Mouse (Mus musculus): ENCODE data around the gene Npas2.

Gene Npas2

DNA sequence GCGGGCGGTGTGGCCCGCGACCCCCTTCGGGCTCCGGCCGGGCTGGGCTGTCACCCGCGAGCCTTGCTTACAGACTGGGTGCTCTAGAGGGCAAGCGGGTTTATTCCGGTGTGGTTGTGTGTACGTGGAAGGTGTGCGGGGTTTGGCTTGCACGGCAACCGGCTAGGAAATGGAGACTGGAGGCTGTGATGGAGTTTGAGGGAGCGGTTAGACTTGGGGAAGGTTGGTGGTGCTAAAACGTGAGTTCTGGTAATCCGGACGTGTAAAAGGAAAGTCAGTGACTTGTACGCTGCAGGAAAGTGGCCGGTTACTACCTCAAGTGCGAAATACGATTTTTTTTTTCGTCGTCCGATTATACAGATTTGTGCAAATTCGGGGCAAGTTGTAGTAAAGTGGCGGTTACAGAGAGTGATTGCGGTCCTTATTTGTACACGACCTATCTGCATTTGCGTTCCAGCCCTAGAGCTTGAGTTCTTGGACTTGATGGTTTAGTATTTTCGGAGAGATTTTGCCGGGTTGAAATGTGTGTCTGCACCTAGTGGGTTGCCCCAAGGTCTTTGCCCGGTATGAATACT is 174.8 kb downstream of the Npas2 start:
- in situ Hi-C loops (cut with MboI; ENCODE audit: unreplicated experiment in 2 of 2) = no loop called here

DNA sequence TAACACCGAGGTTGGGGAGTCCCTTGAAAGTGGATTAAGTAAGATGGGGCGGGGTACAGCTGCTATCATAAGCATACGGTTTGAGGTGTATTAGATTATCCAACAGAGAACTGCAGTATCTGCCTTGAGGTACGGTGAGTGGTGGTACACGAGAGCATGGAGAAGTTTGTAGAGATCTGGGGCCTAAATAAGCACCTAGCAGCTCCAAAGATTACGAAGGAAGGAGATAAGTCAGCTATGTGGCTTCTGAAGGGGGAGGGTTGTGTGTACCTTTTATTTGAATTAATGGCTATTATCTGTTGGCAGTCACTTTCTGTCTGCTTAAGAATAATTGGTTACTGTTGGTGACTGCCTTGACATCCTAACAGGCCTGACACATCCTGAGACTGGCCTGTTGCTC is 176.9 kb downstream of the Npas2 start:
- in situ Hi-C loops (cut with MboI; ENCODE audit: unreplicated experiment in 2 of 2) = no loop called here

DNA sequence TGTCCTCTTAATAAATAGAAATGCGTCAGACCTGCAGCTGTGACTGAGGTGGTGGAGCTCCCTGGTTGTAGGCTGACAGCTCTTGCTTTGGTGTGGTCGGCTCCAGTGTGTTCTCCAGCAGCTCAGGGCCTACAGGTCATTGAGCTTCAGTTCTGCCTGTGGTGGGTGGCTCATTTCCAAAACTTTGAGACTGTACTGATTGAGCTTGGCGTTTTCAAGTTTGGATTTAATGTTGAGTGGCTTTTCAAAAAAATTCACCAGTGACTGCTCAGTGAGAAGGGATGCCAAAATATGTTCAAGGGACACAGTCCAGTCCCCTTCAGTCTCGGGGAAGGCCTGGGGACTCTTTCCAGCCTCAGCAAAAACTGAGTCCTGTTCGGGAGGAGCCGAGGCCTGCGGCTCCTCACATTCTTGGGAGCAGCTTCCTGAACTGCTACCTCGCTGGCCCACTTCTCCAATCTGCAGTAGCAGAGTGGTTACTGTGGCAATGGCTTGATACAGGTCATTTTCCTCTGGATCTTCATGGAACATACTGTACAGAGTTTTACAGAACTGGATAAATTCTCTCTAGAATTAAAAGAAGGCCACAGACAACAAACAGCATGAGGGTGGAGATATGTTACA is 178.8 kb downstream of the Npas2 start:
- in situ Hi-C loops (cut with MboI; ENCODE audit: unreplicated experiment in 2 of 2) = no loop called here

DNA sequence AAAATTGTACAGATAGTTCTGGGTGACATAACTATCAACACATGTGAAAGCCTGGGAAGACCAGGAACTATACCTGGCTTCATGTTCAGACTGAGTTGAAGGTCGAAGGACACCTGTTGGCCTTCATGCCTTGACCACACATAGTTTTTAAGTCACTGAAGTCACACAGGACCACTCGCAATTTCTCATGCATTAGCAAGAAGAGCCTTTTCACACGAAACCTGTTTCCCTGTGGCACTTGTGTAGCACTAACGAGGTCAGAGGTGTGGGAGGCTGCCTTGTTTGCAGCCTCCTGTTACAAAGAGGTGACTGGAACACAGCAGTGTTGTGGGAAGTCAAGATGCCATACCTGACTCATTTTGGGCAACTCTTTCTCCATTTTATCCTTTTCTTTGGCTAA is 179.8 kb downstream of the Npas2 start:
- in situ Hi-C loops (cut with MboI; ENCODE audit: unreplicated experiment in 2 of 2) = no loop called here

DNA sequence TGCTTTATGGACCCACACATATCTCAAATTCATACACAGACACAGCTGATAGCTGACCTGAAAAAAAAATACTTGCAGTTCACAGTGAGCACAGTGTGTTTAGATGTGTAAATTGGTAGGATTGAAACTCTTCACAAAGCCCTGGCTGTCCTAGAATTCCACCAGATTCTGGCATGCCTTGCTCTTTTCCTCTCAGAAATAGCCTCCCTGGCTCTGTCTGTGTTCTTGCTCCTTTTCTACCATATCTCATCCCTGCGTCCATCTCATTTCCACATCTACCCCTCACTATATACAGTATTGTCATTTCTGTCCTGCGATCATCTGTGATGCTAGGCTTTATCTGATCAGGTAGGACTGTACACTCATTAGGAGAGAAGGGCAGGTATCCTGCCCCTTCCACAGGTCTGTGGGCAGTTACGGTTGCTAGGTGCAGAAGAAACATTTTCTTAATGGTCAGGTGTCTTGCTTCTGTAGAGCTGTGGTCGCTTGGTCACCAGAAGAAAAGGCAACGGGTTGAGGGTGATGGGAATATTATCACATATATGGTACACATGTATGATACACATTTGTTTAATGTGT is 180.8 kb downstream of the Npas2 start:
- in situ Hi-C loops (cut with MboI; ENCODE audit: unreplicated experiment in 2 of 2) = no loop called here

DNA sequence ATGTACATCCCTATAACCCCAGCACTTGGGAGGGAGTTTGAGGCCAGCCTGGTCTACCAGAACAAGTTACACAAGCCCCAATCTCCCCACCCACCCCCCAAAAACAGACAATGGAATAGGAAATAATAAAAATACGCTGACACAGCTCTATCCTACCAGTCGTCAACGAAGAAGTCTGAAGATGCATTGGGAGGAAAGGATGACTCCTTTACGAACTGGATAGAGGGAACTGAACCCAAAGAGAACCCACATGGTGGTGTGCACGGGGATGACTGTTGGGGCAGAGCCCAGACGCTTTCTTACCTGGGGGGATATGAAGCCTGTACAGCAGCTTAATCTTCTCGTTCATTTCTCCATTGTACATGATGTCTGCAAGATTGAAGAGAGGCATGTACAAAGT is 182.6 kb downstream of the Npas2 start:
- in situ Hi-C loops (cut with MboI; ENCODE audit: unreplicated experiment in 2 of 2) = loop anchor here in 1 of 2 experiments (25.0 kb wide), 3 partner anchors 611 to 1161 kb away; no protein-coding TSS in a partner anchor

DNA sequence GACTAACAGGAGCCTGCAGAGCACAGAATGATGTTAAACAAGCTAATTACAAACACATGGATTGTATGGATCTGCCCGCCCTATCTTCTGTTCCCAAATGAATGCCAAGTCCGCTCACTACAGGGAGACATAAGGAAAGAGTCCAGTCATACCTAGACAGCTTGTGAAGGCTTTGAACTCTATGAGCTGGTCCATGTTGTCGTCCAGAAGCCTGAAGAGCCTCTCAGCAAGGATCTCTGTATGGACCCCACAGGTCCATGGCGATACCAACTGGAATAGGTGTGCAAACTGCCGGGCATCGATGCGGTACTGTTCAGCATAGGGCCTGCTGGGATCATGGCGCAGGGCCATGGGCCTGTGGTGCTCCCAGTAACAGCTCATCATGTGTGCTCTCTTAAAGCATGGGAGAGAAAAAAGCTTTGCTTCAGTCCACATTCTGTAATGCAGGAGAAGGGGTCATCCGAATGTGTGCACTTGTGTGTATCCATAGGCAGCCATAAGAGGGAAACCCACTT is 183.3 kb downstream of the Npas2 start:
- in situ Hi-C loops (cut with MboI; ENCODE audit: unreplicated experiment in 2 of 2) = loop anchor here in 1 of 2 experiments (25.0 kb wide), 3 partner anchors 611 to 1161 kb away; no protein-coding TSS in a partner anchor

DNA sequence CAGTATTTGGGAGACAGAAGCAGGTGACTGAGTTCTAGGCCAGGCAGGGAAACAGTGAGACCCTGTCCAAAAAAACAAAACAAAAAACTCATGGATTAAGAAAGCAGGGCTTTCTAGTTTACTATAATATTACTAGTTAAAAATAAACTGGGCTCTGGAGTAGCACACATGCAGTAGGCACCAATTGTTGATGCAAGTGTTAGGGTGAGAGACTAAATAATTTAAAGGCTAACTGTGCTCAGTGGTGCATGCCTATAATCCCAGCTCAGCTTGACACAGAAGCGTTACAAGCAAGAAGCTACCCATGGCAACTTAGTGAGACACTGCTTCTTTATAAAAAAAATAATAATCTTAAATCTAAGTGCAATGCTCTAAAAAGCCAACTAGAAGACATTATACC is 185.0 kb downstream of the Npas2 start:
- in situ Hi-C loops (cut with MboI; ENCODE audit: unreplicated experiment in 2 of 2) = loop anchor here in 1 of 2 experiments (25.0 kb wide), 3 partner anchors 609 to 1159 kb away; no protein-coding TSS in a partner anchor

DNA sequence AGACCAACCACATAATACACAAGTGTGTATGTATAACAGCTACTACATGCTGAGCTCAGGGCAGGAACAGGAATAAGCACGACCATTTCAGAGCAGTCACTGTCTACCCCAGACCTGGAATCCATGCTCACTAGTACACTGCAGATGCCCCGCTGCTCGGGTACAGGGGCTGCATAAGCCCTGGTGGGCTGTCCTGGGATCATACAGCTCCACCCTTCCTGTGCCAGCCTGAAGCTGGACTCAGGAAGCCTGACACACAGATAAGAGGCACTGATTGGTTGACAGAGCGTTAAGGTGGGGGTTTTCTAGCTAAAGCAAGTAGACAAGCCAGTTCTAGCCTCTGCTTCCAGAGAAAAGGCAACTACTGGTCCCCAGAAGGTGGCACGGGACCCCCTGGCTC is 185.5 kb downstream of the Npas2 start:
- in situ Hi-C loops (cut with MboI; ENCODE audit: unreplicated experiment in 2 of 2) = loop anchor here in 1 of 2 experiments (25.0 kb wide), 3 partner anchors 608 to 1158 kb away; no protein-coding TSS in a partner anchor

DNA sequence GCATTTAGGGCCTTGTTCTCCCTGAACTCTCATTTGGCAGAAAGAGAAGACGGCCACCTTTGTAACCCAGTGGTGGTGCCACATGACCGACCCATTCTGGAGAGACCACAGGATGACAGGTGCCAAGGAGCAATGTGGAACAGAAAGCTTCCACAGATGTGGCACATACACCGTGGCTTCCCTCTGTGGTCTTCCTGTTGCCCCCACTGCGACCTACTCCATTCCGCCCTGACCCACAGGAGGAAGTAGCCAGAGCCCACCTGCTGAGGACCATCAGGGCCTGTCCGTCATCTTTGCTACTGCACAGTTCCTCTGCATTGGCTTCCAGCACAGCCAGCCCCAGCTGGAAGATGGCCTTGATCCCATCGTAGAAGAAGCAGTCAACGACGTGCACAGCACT is 187.5 kb downstream of the Npas2 start:
- in situ Hi-C loops (cut with MboI; ENCODE audit: unreplicated experiment in 2 of 2) = loop anchor here in 1 of 2 experiments (25.0 kb wide), 3 partner anchors 606 to 1156 kb away; no protein-coding TSS in a partner anchor

DNA sequence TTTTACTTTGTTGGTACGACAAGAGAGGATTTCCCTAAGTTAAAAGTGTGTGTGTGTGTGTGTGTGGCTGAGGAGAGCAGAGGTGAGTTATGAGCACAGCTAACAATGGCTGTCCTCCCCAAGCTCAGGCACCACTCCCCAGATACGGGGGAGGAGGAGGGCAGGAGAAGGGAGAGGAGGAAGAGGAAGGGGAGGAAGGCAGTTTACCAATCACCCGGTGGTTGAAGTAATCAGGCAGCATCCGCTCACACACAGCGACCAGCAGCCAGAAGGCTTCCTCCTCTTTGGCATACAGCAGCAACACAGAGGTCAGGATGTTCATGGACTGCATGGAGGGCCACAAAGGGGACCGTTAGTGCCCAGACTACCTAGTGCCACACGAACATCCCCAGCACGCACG is 191.4 kb downstream of the Npas2 start:
- in situ Hi-C loops (cut with MboI; ENCODE audit: unreplicated experiment in 2 of 2) = loop anchor here in 1 of 2 experiments (25.0 kb wide), 3 partner anchors 602 to 1152 kb away; no protein-coding TSS in a partner anchor

DNA sequence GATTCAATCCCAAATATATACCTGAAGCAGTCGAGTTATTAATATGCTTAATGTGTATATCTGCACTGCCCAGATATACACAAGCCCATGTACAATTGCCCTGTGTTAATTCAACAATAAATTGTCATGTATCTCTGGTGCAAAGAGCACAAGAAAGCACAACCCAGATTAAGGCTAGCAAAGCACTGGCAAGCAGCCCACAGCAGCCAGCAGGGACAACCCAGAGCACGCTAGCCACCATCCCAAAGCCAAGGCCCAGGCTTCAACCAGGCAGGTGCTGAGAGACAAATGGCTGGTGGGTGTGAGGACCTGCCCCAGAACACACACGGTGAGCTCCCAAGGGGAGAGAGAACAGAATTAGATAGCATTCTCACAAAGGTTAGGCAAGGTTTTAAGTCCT is 192.9 kb downstream of the Npas2 start:
- in situ Hi-C loops (cut with MboI; ENCODE audit: unreplicated experiment in 2 of 2) = loop anchor here in 1 of 2 experiments (25.0 kb wide), 3 partner anchors 601 to 1151 kb away; no protein-coding TSS in a partner anchor

DNA sequence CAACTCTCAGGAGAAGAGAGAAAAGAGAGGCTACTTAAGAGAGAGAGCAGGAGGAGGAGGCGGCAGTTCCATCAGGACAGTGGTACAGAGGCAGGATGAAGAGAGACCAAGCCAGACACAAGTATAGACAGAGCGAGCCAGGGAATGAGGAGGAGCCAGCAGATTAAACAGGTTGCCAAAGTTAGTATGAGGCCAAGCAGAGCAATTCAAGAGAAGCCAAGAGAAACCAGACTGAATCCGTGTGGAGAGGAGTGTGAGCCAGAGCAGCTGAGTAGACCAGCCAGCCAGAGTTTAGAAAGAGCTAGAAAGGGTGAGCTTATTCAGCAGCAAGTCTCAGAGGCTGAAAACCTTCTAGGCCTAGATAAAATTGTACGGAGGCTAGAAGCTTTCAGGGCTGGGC is 194.0 kb downstream of the Npas2 start:
- in situ Hi-C loops (cut with MboI; ENCODE audit: unreplicated experiment in 2 of 2) = loop anchor here in 1 of 2 experiments (25.0 kb wide), 3 partner anchors 600 to 1150 kb away; no protein-coding TSS in a partner anchor

DNA sequence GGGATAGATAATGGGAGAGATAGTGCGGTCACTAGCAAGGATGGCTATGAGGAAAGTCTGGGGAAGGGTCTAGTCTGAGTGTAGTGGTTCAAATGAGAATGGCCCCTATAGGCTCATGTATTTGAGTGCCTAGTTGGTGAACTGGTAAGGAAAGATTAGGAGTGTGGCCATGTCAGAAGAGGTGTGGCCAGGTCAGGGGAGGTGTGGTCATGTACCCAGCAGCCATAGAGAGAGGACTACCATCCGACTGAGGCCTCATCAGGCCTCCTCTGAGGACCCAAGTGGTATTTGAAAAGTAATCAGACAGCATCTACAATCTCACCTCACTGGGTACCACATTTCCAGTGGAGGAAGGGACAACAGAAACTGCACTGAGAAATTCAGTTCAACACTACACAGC is 194.6 kb downstream of the Npas2 start:
- in situ Hi-C loops (cut with MboI; ENCODE audit: unreplicated experiment in 2 of 2) = loop anchor here in 1 of 2 experiments (25.0 kb wide), 3 partner anchors 599 to 1149 kb away; no protein-coding TSS in a partner anchor

DNA sequence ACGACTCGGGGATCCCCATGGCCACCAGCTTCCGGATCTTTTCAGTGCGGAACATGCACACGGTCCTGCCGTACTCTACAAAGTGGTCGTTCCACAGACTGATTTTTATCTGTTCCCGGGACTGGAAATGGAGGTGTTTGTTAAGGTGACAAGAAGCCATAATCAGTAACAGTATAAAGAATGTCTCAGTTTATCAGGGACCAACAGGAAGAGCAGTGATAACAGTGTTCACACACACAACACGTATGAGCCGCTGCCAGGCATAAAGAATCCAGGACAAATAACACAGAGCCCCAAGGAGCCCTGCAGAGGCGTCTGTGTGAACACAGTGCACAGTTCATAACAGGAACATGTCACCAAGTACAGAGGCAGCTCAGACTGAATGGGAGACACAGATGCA is 195.8 kb downstream of the Npas2 start:
- in situ Hi-C loops (cut with MboI; ENCODE audit: unreplicated experiment in 2 of 2) = loop anchor here in 1 of 2 experiments (25.0 kb wide), 3 partner anchors 598 to 1148 kb away; no protein-coding TSS in a partner anchor

DNA sequence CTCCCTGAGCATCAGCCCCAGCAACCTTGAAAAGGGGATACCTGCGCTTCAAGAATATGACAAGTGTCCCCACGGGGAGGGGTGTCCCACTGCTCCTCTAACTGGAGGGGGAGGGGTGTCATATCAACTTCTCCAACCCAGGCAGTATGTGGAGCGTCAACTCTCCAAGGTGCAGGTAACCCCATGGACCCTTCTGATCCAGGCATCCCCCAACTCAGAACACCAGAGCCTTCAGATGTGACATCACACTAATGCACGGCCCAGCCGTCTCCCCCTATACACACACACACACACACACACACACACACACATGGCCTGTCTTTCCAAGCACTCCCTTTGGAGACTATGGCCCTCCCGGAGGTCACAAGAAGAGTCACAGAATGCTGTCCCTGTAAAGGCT is 198.1 kb downstream of the Npas2 start:
- in situ Hi-C loops (cut with MboI; ENCODE audit: unreplicated experiment in 2 of 2) = loop anchor here (5.0 to 25.0 kb wide), 5 partner anchors 111 to 1146 kb away; no protein-coding TSS in a partner anchor

DNA sequence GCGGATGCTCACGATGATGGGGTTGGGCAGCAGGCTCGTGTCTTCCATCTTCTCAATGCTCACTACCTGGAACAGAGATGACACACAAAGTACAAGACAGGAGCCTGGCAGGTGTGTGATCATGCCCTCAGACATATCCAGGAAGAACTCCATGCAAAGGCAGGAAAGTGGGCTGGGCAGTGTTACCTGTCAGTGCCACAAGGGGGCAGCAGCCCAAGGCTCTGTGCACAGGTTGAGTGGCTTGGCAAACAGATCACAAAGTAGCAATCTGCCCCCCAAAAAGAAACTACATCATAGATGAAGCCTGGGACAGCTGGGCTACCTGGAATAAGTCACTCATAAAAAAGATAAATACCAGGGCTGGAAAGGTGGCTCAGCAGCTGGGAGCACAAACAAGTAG is 198.7 kb downstream of the Npas2 start:
- in situ Hi-C loops (cut with MboI; ENCODE audit: unreplicated experiment in 2 of 2) = loop anchor here (5.0 to 25.0 kb wide), 5 partner anchors 110 to 1145 kb away; no protein-coding TSS in a partner anchor

DNA sequence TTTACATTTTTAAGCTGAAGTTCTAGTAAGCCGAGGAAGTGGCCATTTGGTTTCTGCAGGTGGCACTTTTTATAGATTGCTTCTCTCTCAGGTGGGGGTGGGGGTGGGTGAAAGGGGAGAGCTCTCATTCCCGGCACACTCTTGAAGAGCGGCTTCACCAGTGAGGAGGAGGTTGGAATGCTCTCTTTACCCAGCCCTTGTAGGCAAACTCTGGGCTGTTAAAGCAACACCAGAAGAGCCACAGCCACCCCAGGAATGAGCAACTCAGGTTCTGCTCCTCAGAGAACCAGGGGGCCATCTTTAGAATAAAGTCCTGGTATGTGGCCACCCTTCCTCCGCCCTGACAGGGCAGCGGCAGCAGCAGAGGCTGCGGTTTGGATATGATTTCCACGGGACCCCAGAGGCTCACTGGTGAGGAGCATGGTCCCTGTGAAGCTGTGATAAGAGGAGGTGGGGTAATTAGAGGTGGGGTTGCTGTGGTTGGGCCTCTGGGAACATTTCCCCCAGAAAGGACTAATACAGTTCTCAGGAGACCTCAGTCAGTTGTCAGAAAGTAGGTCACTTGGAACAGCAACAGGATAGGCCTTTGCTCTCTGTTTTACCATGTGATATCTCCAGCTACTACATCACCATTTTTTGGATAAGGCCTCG is 199.8 kb downstream of the Npas2 start:
- in situ Hi-C loops (cut with MboI; ENCODE audit: unreplicated experiment in 2 of 2) = loop anchor here (5.0 to 25.0 kb wide), 5 partner anchors 109 to 1144 kb away; no protein-coding TSS in a partner anchor

DNA sequence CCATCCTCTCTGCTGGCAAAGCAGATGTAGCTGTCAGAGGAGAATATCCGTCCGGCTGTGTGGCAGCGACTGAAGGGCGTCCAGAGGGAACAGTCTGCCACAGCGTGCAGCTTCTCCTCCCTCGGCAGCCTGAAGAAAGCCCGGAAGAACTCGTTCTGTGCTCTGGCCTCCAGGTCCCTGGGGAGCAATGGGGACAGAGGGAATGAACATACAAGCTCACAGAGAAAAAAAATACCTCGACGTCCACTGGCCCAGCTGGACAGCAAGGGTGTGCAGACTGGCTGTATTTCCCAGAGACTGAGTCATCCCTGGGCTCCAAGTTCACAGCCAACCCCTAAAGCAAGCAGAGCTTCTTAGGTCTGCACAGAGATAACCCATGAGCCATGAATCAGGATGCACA is 200.6 kb downstream of the Npas2 start:
- in situ Hi-C loops (cut with MboI; ENCODE audit: unreplicated experiment in 2 of 2) = loop anchor here (5.0 to 25.0 kb wide), 5 partner anchors 108 to 1143 kb away; no protein-coding TSS in a partner anchor

DNA sequence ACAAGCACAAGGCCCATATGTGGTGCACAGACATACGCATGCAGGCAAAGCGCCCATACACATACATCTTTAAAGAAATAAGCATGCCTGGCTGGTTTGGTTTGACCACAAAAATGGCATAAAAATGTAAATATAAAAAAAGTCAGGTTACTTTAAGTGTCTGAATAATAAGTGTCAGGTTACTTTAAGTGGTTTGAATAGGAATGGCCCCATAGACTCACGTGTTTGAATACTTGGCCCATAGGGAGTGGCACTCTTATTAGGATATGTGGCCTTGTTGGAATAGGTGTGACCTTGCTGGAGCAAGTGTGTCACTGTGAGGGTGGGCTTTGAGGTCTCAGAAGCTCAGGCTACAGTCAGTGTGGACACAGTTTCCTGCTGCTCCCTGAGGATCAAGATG is 201.1 kb downstream of the Npas2 start:
- in situ Hi-C loops (cut with MboI; ENCODE audit: unreplicated experiment in 2 of 2) = loop anchor here (5.0 to 25.0 kb wide), 5 partner anchors 108 to 1143 kb away; no protein-coding TSS in a partner anchor
